Mouse (Mus musculus): Measurements from ENCODE around the gene Cep170b. TPM values are rescaled to one million over a fixed set of nuclear protein-coding genes. Genes with fewer than 3 reads are reported as not detected.

Cep170b gene
- polyA plus RNA-seq, 1 experiment from 2014 or later = 5.0 TPM

- WGBS (ENCODE audit: insufficient replicate concordance) = 70% methylated on average over 10 of the region's 10 CpGs
Observed at GRCm38 (mm10) chr12:112732591-112732990, 12.3 kb downstream of the Cep170b start.

DNA sequence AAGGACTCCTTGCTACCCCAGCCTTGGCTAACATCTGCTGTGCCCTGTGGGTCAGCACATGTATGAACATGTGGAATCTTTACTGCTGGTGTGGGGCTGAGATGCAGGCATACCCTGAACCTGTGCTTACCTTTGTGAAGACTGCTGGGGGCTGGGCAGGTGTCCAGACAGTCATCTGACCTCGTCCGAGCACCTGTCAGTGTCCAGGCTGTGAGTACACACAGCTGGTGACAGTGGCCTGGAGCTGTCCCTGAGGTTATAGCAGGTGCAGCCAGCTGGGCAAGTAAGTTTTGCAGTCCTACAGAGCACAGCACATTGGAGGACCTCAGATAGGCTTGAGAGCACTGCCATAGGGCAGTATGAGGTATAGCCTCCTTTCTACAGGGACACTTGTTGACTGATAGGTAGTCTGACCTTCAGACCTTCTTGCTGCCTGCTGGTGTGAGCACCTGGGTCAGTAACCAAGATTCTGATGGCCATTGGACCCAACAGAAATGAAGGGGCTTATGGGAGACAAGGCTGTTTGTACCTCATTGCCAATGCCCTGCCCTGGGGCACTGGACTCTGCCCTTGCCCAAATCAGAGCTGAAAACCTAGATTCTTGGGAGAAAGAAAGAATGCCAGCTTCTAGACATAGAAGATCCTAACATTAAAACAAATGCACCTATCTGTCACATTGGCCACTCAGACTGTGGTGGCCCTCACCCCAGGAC is 14.0 kb downstream of the Cep170b start:
- no peak overlapping the region for H3K9ac ChIP-seq
- H3K27ac ChIP-seq = no peak overlapping the region
- H3K36me3 ChIP-seq = peaks cover 34% of the 10 kb centered on the region; the same call in 1 of the 2 replicates
- WGBS (ENCODE audit: insufficient replicate concordance) = 51% methylated on average over 2 of the region's 2 CpGs
- ATAC-seq = no peak
- H3K9me3 ChIP-seq (replicated peaks) = no peaks in the 10 kb centered on the region
- H3K4me2 ChIP-seq = no peak overlapping the region
- H3K27me3 ChIP-seq (replicated peaks) = no peaks in the 10 kb centered on the region
- no peaks in the 10 kb centered on the region for H3K4me1 ChIP-seq
- no peak overlapping the region for H3K4me3 ChIP-seq

More at GRCm38 (mm10) chr12:112732591-112732990, 12.3 kb downstream of the Cep170b start:
- no peak overlapping the region for H3K27ac ChIP-seq
- no peak overlapping the region for H3K4me2 ChIP-seq
- H3K27me3 ChIP-seq (replicated peaks) = 0 out of 2 replicates have a peak, but pooled peaks cover 2% of the 10 kb centered on the region
- no peaks in the 10 kb centered on the region for H3K9me3 ChIP-seq (replicated peaks)
- H3K4me1 ChIP-seq = no peaks in the 10 kb centered on the region
- ATAC-seq = no peak
- H3K9ac ChIP-seq = no peak overlapping the region
- no peak overlapping the region for H3K4me3 ChIP-seq
- peaks cover 22% of the 10 kb centered on the region; the same call in 1 of the 2 replicates for H3K36me3 ChIP-seq

DNA sequence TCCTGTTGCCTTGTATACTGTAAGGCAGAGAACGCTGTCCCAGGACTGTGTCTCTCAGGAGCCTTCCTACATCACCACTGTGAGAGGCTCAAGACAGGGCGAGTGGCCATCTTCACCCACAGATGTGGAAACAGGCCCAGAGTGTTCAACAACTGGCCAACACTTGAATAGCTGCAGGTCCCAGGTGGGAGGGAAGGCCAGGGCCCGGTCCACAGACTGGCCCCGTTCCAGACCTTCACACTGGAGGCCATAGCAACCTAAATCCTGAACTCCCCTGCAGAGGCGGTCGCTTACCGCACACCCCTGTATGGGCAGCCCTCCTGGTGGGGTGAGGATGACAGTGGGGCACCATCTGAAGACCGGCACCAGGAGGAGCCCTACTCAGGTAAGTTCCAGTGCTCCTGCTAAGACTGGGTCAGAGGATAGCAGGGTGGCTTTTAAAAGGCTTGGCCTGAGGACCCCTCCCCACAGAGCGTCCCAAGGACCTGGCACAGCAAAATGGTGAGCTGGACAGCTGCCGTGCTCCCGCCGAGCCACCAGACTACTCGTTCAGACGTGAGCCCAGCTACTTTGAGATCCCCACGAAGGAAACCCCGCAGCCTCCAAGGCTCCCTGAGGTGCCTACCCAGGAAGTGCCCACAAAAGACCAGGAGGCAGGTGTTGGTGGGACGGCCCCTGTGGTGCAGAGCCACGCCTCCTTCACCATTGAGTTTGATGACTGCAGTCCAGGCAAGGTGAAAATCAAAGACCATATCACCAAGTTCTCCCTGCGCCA is 14.8 kb downstream of the Cep170b start:
- no peak overlapping the region for H3K27ac ChIP-seq
- no peak for ATAC-seq
- H3K4me2 ChIP-seq = no peak overlapping the region
- H3K4me1 ChIP-seq = no peaks in the 10 kb centered on the region
- no peaks in the 10 kb centered on the region for H3K9me3 ChIP-seq (replicated peaks)
- H3K9ac ChIP-seq = no peak overlapping the region
- H3K27me3 ChIP-seq (replicated peaks) = no peaks in the 10 kb centered on the region
- 73% methylated on average over 19 of the region's 19 CpGs for WGBS (ENCODE audit: insufficient replicate concordance)
- no peak overlapping the region for H3K4me3 ChIP-seq
- H3K36me3 ChIP-seq = peaks cover 35% of the 10 kb centered on the region; the same call in 1 of the 2 replicates

GRCm38 (mm10) chr12:112735896-112736635 is 15.8 kb downstream of the Cep170b start:
- Histone ChIP-seq H3K27ac (no peak overlapping the region), H3K4me1 (no peaks in the 10 kb centered on the region), H3K4me3 (no peak overlapping the region), H3K9me3 (replicated peaks) (no peaks in the 10 kb centered on the region), H3K4me2 (no peak overlapping the region), H3K9ac (no peak overlapping the region), H3K36me3 (peaks cover 35% of the 10 kb centered on the region; the same call in 1 of the 2 replicates), H3K27me3 (replicated peaks) (no peaks in the 10 kb centered on the region)
- ATAC-seq = no peak
- 75% methylated on average over 29 of the region's 29 CpGs for whole genome bisulfite sequencing (ENCODE audit: insufficient replicate concordance)

DNA sequence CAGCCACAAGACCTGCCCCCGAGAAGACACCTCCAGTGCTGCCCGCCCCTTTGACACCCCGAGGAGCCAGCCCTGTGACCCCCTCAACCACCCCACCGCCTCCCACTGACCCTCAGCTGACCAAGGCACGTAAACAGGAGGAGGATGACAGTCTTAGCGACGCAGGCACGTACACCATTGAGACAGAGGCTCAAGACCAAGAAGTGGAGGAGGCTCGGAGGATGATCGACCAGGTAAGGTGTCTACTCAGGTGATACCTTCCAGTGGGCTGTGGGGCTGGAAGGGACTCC is 16.3 kb downstream of the Cep170b start:
- WGBS (ENCODE audit: insufficient replicate concordance) = 80% methylated on average over 10 of the region's 10 CpGs
- Histone ChIP-seq H3K27me3 (replicated peaks) (no peaks in the 10 kb centered on the region), H3K4me3 (no peak overlapping the region), H3K4me1 (no peaks in the 10 kb centered on the region), H3K36me3 (peaks cover 32% of the 10 kb centered on the region; the same call in 1 of the 2 replicates), H3K27ac (no peak overlapping the region), H3K4me2 (no peak overlapping the region), H3K9me3 (replicated peaks) (no peaks in the 10 kb centered on the region), H3K9ac (no peak overlapping the region)
- ATAC-seq = no peak

GRCm38 (mm10) chr12:112737081-112737480 is 16.8 kb downstream of the Cep170b start:
- Histone ChIP-seq H3K4me3 (no peak overlapping the region), H3K4me1 (no peaks in the 10 kb centered on the region), H3K36me3 (peaks cover 32% of the 10 kb centered on the region; the same call in 1 of the 2 replicates), H3K9me3 (replicated peaks) (no peaks in the 10 kb centered on the region), H3K27ac (no peak overlapping the region), H3K9ac (no peak overlapping the region), H3K4me2 (no peak overlapping the region), H3K27me3 (replicated peaks) (no peaks in the 10 kb centered on the region)
- 60% methylated on average over 7 of the region's 7 CpGs for WGBS (ENCODE audit: insufficient replicate concordance)
- ATAC-seq = no peak

- H3K4me1 ChIP-seq = no peaks in the 10 kb centered on the region; the same call in 1 of the 2 replicates
- peaks cover 32% of the 10 kb centered on the region; the same call in 1 of the 2 replicates for H3K36me3 ChIP-seq
- no peak overlapping the region for H3K4me3 ChIP-seq
- no peak overlapping the region for H3K4me2 ChIP-seq
- ATAC-seq = no peak
- no peak overlapping the region for H3K9ac ChIP-seq
- no peaks in the 10 kb centered on the region for H3K9me3 ChIP-seq (replicated peaks)
- no peaks in the 10 kb centered on the region for H3K27me3 ChIP-seq (replicated peaks)
- 80% methylated on average over 14 of the region's 14 CpGs for WGBS (ENCODE audit: insufficient replicate concordance)
- H3K27ac ChIP-seq = no peak overlapping the region
Observed at GRCm38 (mm10) chr12:112737761-112738160, 17.5 kb downstream of the Cep170b start.

DNA sequence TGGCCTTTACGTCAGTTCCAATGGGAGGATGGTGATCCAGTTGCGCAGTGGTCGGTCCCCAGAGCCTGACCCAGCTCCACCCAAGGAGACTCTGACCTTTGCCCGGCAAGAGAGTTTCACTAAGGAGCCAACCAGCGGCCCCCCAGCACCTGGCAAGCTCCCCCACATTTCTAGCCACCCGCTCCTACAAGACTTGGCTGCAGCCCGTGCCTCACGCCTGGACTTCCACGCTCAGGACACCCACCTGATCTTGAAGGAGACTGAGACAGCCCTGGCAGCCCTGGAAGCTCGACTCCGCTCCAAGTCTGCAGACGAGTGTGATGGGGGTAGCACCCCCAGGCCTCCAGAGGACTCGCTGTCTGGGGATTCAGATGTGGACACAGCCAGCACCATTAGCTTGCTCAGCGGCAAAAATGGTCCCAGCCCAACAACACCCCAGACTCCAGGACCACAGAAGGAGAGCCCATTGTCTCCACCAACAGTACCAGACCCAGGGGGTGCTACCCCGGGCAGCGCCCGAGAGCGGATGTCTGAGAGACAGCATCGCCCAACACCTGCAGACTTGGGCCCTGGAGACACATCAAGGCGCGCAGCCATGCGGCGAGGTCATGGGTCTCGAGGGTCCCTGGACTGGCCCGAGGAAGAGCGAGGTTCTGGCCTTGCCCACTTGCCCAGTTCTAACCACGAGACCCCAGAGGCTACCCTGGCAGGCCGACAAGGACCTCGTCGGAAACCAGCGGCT is 18.2 kb downstream of the Cep170b start:
- Histone ChIP-seq H3K9ac (no peak overlapping the region), H3K4me2 (no peak overlapping the region), H3K27me3 (replicated peaks) (no peaks in the 10 kb centered on the region), H3K4me3 (no peak overlapping the region), H3K9me3 (replicated peaks) (no peaks in the 10 kb centered on the region), H3K36me3 (peaks cover 32% of the 10 kb centered on the region; the same call in 1 of the 2 replicates), H3K4me1 (no peaks in the 10 kb centered on the region; the same call in 1 of the 2 replicates), H3K27ac (no peak overlapping the region)
- ATAC-seq = no peak
- WGBS (ENCODE audit: insufficient replicate concordance) = 78% methylated on average over 31 of the region's 31 CpGs

DNA sequence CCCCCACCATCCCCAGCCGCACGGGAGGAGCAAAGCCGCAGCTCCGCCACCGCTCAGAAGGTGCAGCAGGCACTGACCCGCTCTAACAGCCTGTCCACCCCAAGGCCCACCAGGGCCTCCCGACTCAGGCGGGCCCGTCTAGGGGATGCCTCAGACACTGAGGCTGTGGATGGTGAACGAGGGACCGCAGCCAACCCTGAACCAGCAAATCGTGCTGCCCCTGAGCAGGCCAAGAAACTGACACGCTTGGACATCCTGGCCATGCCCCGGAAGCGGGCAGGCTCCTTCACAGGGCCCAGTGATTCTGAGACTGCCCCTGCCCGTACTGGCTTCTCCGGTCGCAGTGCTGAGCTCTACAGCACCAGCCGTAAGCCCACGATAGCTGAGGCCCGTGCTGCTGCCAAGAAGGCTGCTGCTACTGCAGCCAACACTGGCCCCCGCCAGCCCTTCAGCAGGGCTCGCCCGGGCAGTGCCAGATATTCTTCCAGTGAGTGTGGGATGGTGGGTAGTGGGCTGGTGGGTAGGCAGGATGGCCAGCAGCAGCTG is 18.8 kb downstream of the Cep170b start:
- Histone ChIP-seq H3K4me2 (no peak overlapping the region), H3K27me3 (replicated peaks) (no peaks in the 10 kb centered on the region), H3K27ac (no peak overlapping the region), H3K4me3 (no peak overlapping the region), H3K9ac (no peak overlapping the region), H3K9me3 (replicated peaks) (no peaks in the 10 kb centered on the region), H3K36me3 (peaks cover 33% of the 10 kb centered on the region), H3K4me1 (no peaks in the 10 kb centered on the region; the same call in 1 of the 2 replicates)
- 85% methylated on average over 24 of the region's 24 CpGs for WGBS (ENCODE audit: insufficient replicate concordance)
- no peak for ATAC-seq

- Histone ChIP-seq H3K4me1 (no peaks in the 10 kb centered on the region; the same call in 1 of the 2 replicates), H3K27ac (no peak overlapping the region), H3K4me2 (no peak overlapping the region), H3K36me3 (peaks cover 23% of the 10 kb centered on the region), H3K9ac (no peak overlapping the region), H3K4me3 (no peak overlapping the region), H3K27me3 (replicated peaks) (no peaks in the 10 kb centered on the region; the same call in 1 of the 2 replicates), H3K9me3 (replicated peaks) (no peaks in the 10 kb centered on the region)
- no peak for ATAC-seq
- 39% methylated on average over 6 of the region's 6 CpGs for WGBS (ENCODE audit: insufficient replicate concordance)
Observed at GRCm38 (mm10) chr12:112742768-112743167, 22.5 kb downstream of the Cep170b start.
